Mouse (Mus musculus) kidney, postnatal 0 days (tissue): ENCODE data around the gene Stx8. TPM values are rescaled to one million over a fixed set of nuclear protein-coding genes. Genes with fewer than 3 reads are reported as not detected.

Source experiments
- ATAC-seq: fragments of 200-750 bp; cut with Nextera tagmentation; replicated peaks from 2 replicates; pipeline ENCODE4 v1.8.0; 2017; ENCODE audit warnings: low read depth, moderate number of reproducible peaks, moderate TSS enrichment, moderate library complexity; ENCODE audit not compliant: low FRiP score
- DNase-seq: peaks from one replicate; pipeline ENCODE4 v3.0.0-alpha.2; 2016; ENCODE audit warnings: low spot score
- H3K27ac ChIP-seq: fragments of 300-500 bp; sonication (generic); 2 replicates; pipeline ENCODE4 v1.5.1; 2014; ENCODE audit warnings: mild to moderate bottlenecking
- H3K27me3 ChIP-seq: fragments of 300-500 bp; sonication (generic); 2 replicates; pipeline ENCODE4 v1.6.1; 2014; ENCODE audit warnings: low read length, mixed read lengths; ENCODE audit not compliant: insufficient read depth
- H3K36me3 ChIP-seq: fragments of 300-500 bp; sonication (generic); 2 replicates; pipeline ENCODE4 v1.6.1; 2014; ENCODE audit warnings: low read length, mixed read lengths; ENCODE audit not compliant: insufficient read depth
- H3K4me1 ChIP-seq: fragments of 300-500 bp; sonication (generic); replicated peaks from 2 replicates; pipeline ENCODE4 v1.6.1; 2014; ENCODE audit warnings: antibody characterized with exemption, low read length, mixed read lengths; ENCODE audit not compliant: insufficient read depth
- H3K4me2 ChIP-seq: fragments of 300-500 bp; sonication (generic); 2 replicates; pipeline ENCODE4 v1.6.1; 2014; ENCODE audit warnings: mild to moderate bottlenecking, low read length, moderate library complexity, mixed read lengths
- H3K4me3 ChIP-seq: fragments of 300-500 bp; sonication (generic); replicated peaks from 2 replicates; pipeline ENCODE4 v1.5.1; 2014; ENCODE audit warnings: low read depth, low read length
- H3K9ac ChIP-seq: fragments of 300-500 bp; sonication (generic); 2 replicates; pipeline ENCODE4 v1.6.1; 2014; ENCODE audit warnings: low read depth, low read length
- H3K9me3 ChIP-seq: fragments of 300-500 bp; sonication (generic); replicated peaks from 2 replicates; pipeline ENCODE4 v1.6.1; 2016; ENCODE audit warnings: low read length, inconsistent platforms, mixed read lengths
- CTCF ChIP-seq: IDR thresholded peaks from 2 replicates; pipeline ENCODE4 v1.5.1; 2016; ENCODE audit warnings: antibody characterized with exemption, low read depth, mild to moderate bottlenecking, moderate library complexity
- WGBS: fragments of 180-500 bp; shearing (Covaris S2); extraction: QIAGEN DNeasy Blood & Tissue Kit; methylation state at CpG from one replicate; pipeline ENCODE4 v1.1.7; 2014; 5-methylcytosine and 5-hydroxymethylcytosine counted together
- polyA plus RNA-seq: library from polyadenylated mRNA; unstranded; fragments of >200 nt; fragmentation: Nextera tagmentation; extraction: Ambion mirVana; gene quantifications from 2 replicates; pipeline ENCODE4 v1.2.1, GENCODE M21; 2015

Stx8 gene
- polyA plus RNA-seq, 1 experiment from 2014 or later, result 84.5 TPM

DNA sequence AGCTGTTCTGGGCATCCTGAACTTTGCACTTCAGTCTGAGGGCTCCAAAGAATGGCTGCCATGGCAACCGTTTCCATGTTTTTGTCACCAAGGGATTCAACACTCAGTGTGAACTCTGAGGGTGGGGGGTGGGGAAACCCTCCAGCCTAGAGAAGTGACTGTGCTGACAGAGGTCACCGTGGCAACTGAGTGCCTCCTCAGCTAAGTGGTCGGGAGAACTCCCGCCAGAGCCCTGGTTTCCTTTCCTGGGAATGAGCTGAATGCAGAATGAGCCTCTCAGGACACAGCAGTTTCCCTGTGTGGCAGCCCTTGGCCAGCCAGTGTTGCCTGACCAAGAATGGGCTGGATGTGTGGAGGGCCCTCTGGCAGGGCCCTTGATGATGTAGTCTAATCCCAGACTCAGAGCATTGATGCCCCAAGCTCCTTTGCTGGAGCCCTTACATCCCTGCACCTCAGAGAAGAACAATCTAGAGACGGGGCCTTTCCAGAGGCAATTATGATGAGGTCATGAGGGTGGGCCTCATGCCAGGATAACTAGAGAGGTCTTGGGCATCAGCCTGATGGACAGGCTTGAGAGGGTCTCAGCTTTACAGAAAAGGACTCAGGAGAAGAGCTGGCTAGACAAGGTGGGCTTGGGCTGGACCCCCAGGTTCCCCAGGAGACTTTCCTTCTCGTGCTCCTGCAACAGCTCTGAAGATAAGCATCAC is 249.4 kb downstream of the Stx8 start:
- Histone ChIP-seq H3K9me3 (no peaks in the 10 kb centered on the region), H3K4me1 (peaks cover 3% of the 10 kb centered on the region; the same call in 1 of the 2 replicates), H3K9ac (no peak overlapping the region), H3K27ac (no peak overlapping the region), H3K27me3 (no peaks in the 10 kb centered on the region), H3K4me2 (no peak overlapping the region), H3K4me3 (no peak overlapping the region), H3K36me3 (no peaks in the 10 kb centered on the region)
- TF ChIP-seq CTCF, result no peak
- 53% methylated on average over 6 of the region's 6 CpGs for WGBS
- ATAC-seq, result no peak
- DNase-seq, result no peak

DNA sequence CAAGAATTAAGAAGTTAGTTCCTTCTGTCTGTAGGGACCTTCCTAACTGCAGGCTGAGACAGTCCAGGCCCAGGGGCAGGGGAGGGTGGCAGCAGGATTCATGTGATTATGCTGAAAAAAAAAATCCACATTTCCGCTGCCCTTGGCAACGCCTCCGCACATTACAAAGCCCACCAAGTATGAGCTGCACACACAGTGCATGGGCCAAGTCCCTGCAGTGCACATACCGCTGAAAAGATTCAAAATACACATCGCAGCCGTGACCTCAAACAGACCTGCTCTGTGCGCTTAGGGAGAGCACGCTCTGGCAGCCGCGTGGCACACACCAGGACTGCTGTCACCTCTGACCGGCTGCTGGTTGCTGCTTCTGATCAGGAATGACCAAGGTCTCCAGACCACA is 250.0 kb downstream of the Stx8 start:
- Histone ChIP-seq H3K27me3 (no peaks in the 10 kb centered on the region), H3K9me3 (no peaks in the 10 kb centered on the region), H3K9ac (no peak overlapping the region), H3K4me2 (no peak overlapping the region), H3K4me1 (peaks cover 3% of the 10 kb centered on the region; the same call in 1 of the 2 replicates), H3K36me3 (no peaks in the 10 kb centered on the region), H3K27ac (no peak overlapping the region), H3K4me3 (no peak overlapping the region)
- DNase-seq (no peak), ATAC-seq (no peak)
- 65% methylated on average over 11 of the region's 11 CpGs for WGBS
- TF ChIP-seq CTCF, result no peak

GRCm38 (mm10) chr11:68220733-68221132 is 254.7 kb downstream of the Stx8 start:
- ATAC-seq (no peak), DNase-seq (no peak)
- H3K27ac ChIP-seq, result no peak overlapping the region
- TF ChIP-seq CTCF, result no peak
- H3K4me3 ChIP-seq, result no peak overlapping the region
- H3K9me3 ChIP-seq, result no peaks in the 10 kb centered on the region
- H3K36me3 ChIP-seq, result no peaks in the 10 kb centered on the region
- no peaks in the 10 kb centered on the region for H3K27me3 ChIP-seq
- H3K9ac ChIP-seq, result no peak overlapping the region
- H3K4me1 ChIP-seq, result peaks cover 3% of the 10 kb centered on the region; the same call in 1 of the 2 replicates
- H3K4me2 ChIP-seq, result no peak overlapping the region
- WGBS, result 92% methylated on average over 4 of the region's 4 CpGs

DNA sequence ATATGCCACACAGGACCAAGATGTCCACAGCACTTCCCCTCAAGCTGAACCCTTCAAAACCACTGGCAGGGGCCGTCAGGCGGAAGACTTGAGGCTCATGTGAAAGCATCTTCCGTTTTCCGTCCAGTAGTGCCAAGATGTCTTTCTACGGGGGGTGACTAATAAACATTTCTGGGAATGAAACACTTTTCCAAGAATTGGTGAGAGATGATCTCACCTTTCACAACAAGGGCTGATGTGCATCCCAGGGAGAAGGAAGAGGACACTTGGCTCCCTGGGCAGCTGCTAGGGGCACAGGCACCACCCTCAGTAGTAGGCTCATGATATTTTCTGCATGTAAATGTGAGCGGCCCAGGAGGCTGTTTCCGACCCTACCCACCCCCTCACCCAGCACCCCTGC is 256.2 kb downstream of the Stx8 start:
- no peak overlapping the region for H3K4me3 ChIP-seq
- WGBS, result 88% methylated on average over 7 of the region's 7 CpGs
- no peaks in the 10 kb centered on the region for H3K36me3 ChIP-seq
- DNase-seq, result no peak
- peaks cover 3% of the 10 kb centered on the region; the same call in 1 of the 2 replicates for H3K4me1 ChIP-seq
- H3K27me3 ChIP-seq, result no peaks in the 10 kb centered on the region
- TF ChIP-seq CTCF, result no peak
- H3K4me2 ChIP-seq, result no peak overlapping the region
- H3K9me3 ChIP-seq, result no peaks in the 10 kb centered on the region
- no peak overlapping the region for H3K27ac ChIP-seq
- no peak overlapping the region for H3K9ac ChIP-seq
- no peak for ATAC-seq

DNA sequence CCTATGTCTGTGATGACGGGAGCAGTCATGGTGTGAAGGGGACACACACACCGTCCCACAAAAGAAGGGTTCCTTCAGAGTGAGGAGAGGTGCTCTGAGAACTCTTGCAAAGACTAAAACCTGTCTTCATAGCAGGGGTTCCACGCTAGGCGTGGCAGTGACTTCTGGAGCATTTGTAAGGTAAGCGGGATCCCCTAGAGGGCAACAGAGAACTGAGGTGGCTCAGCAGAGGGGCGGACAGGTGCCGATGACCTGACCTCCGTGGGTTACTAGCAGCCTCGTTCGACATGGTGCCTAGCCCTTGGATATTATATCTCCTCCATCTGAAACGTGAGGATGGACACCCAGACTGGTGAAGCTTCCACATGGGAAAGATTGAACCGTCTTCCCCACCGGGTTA is 257.1 kb downstream of the Stx8 start:
- peak; percentile 31; the same call in 1 of the 2 replicates for TF ChIP-seq CTCF
- Histone ChIP-seq H3K9me3 (no peaks in the 10 kb centered on the region), H3K4me1 (peaks cover under 1% of the 10 kb centered on the region; the same call in 1 of the 2 replicates), H3K27me3 (no peaks in the 10 kb centered on the region), H3K4me3 (no peak overlapping the region), H3K9ac (no peak overlapping the region), H3K4me2 (no peak overlapping the region), H3K27ac (no peak overlapping the region), H3K36me3 (no peaks in the 10 kb centered on the region)
- WGBS, result 66% methylated on average over 13 of the region's 13 CpGs
- DNase-seq, result no peak
- no peak for ATAC-seq

- no peak for TF ChIP-seq CTCF
- 67% methylated on average over 5 of the region's 5 CpGs for WGBS
Observed at GRCm38 (mm10) chr11:68226654-68227057, 260.7 kb downstream of the Stx8 start.

More at GRCm38 (mm10) chr11:68226654-68227057, 260.7 kb downstream of the Stx8 start:
- no peaks in the 10 kb centered on the region for H3K27me3 ChIP-seq
- ATAC-seq (no peak), DNase-seq (no peak)
- no peak overlapping the region for H3K27ac ChIP-seq
- no peaks in the 10 kb centered on the region for H3K36me3 ChIP-seq
- no peak overlapping the region for H3K9ac ChIP-seq
- no peak overlapping the region for H3K4me2 ChIP-seq
- H3K4me3 ChIP-seq, result no peak overlapping the region
- H3K9me3 ChIP-seq, result no peaks in the 10 kb centered on the region
- H3K4me1 ChIP-seq, result 0 out of 2 replicates have a peak, but pooled peaks cover 4% of the 10 kb centered on the region
